Mouse (Mus musculus) C2C12 (cell line): ENCODE results near the gene Kif2c.

Experiments
- CEBPB ChIP-seq: IDR thresholded peaks from one replicate; pipeline ENCODE4 v1.6.1; 2011; ENCODE audit warnings: low read depth, mild to moderate bottlenecking, control low read depth, moderate library complexity
- CTCF ChIP-seq: IDR thresholded peaks from one replicate; pipeline ENCODE4 v1.5.1; 2011; ENCODE audit not compliant: control insufficient read depth, insufficient read depth, insufficient read length
- FOSL1 ChIP-seq: IDR thresholded peaks from one replicate; pipeline ENCODE4 v1.8.0; 2011; ENCODE audit warnings: mild to moderate bottlenecking, low read length; ENCODE audit not compliant: poor library complexity, insufficient read depth, severe bottlenecking
- MAX ChIP-seq: IDR thresholded peaks from one replicate; pipeline ENCODE4 v1.6.1; 2011; ENCODE audit warnings: mild to moderate bottlenecking, control low read depth
- MYOD1 ChIP-seq: IDR thresholded peaks from one replicate; pipeline ENCODE4 v1.6.1; 2011; ENCODE audit warnings: low read depth; ENCODE audit not compliant: control insufficient read depth, insufficient read length
- MYOG ChIP-seq: IDR thresholded peaks from one replicate; pipeline ENCODE4 v1.6.1; 2011; ENCODE audit not compliant: control insufficient read depth, insufficient read length; ENCODE audit errors: extremely low read depth
- USF1 ChIP-seq: IDR thresholded peaks from one replicate; pipeline ENCODE4 v1.6.1; 2011; ENCODE audit warnings: low read depth, mild to moderate bottlenecking, control low read depth, moderate library complexity

- TF ChIP-seq CTCF (no peak), USF1 (no peak), FOSL1 (no peak), MYOD1 (no peak), MAX (no peak), MYOG (no peak), CEBPB (no peak)
These were observed 33.6 kb downstream of the Kif2c start for GRCm38 (mm10) chr4:117148815-117149214.
